Mouse (Mus musculus) heart, postnatal 0 days (tissue): ENCODE results near the gene Ccdc190.

Source experiments
- CTCF ChIP-seq: IDR thresholded peaks from 2 replicates; pipeline ENCODE4 v1.5.1; 2016; ENCODE audit warnings: antibody characterized with exemption, control low read depth, low read depth
- EP300 ChIP-seq: IDR thresholded peaks from 2 replicates; pipeline ENCODE4 v1.6.1; 2016; ENCODE audit warnings: antibody characterized with exemption, low read depth

GRCm38 (mm10) chr1:169968792-169969515 is 40.5 kb downstream of the Ccdc190 start, which contains the start of gene Hsd17b7:
- TF ChIP-seq CTCF = no peak
- no peak; the same call in 1 of the 2 replicates for TF ChIP-seq EP300
